Mouse (Mus musculus) urinary bladder, postnatal 0 days (tissue): ENCODE measurements around the gene Syt16. TPM values are rescaled to one million over a fixed set of nuclear protein-coding genes. Genes with fewer than 3 reads are reported as not detected.

Source experiments
- polyA plus RNA-seq: library from polyadenylated mRNA; unstranded; fragments of >200 nt; fragmentation: Nextera tagmentation; extraction: Ambion mirVana; gene quantifications from 2 replicates; pipeline ENCODE4 v1.2.1, GENCODE M21; 2015

Gene Syt16
- 9.1 and 10.0 TPM in 2 replicates for polyA plus RNA-seq

GRCm38 (mm10) chr12:73997297-73998127 is at the start of gene Syt16:
TSS of gene Syt16 (plus strand) at chr12:73997661.

GRCm38 (mm10) chr12:73964291-73965281 is 32.9 kb upstream of the Syt16 start, which contains the start of gene Snapc1:
TSS of gene Snapc1 (plus strand) at chr12:73964481.

GRCm38 (mm10) chr12:74316344-74316973 is 319.0 kb downstream of the Syt16 start, which contains the start of gene Gm11042:
TSS of gene Gm11042 (minus strand) at chr12:74316394.

Other genes starting within 250 kb of the Syt16 start
- gene Hif1a, start 96.3 kb upstream of the Syt16 start, polyA plus RNA-seq, result 49.9 and 58.6 TPM in 2 replicates
- 6.7 and 8.7 TPM in 2 replicates for gene Gm49321, start 60.0 kb upstream of the Syt16 start, polyA plus RNA-seq
- gene Snapc1, start 33.2 kb upstream of the Syt16 start, polyA plus RNA-seq, result 8.9 and 11.3 TPM in 2 replicates